Mouse (Mus musculus): ENCODE results near the gene Fars2.

- no peak for TF ChIP-seq CTCF (IDR thresholded peaks at IDR 0.05; ENCODE audit: extremely low read depth, insufficient read length, insufficient replicate concordance, low read depth, low read length)
- no peak for TF ChIP-seq POLR2A (IDR thresholded peaks at IDR 0.05; ENCODE audit: low read depth, low read length)
Observed at GRCm38 (mm10) chr13:36357469-36357868, 240.3 kb downstream of the Fars2 start.

All from small intestine, adult 2 months (tissue).